Mouse (Mus musculus): ENCODE results near the gene Nxph1. TPM values are rescaled to one million over a fixed set of nuclear protein-coding genes. Genes with fewer than 3 reads are reported as not detected.

Gene Nxph1
- 0.18 TPM in 1 of 2 replicates, not detected in the other for polyA plus RNA-seq (2012; rRNA removed)

GRCm38 (mm10) chr6:8948131-8948470 lies at the start of gene Nxph1:
TSS of gene Nxph1 (plus strand) at chr6:8948431.

Other genes starting within 250 kb of the Nxph1 start
- 5.4 and 7.0 TPM in 2 replicates for gene Ica1, start 169.9 kb upstream of the Nxph1 start, polyA plus RNA-seq (2012; rRNA removed)